Mouse (Mus musculus) cerebellum, postnatal 36 days (tissue): ENCODE results near the gene Tmtc4.

ENCODE experiments used
- DNase-seq, 2 experiments: peaks; one replicate each; pipeline ENCODE4 v3.0.0; 2021 to 2022; ENCODE audit warnings: mixed read lengths in 2 of 2

The Tmtc4 gene

GRCm38 (mm10) chr14:122973091-122973490 is 10.7 kb downstream of the Tmtc4 start:
- no peak for DNase-seq

- DNase-seq: no peak
Observed at GRCm38 (mm10) chr14:122968049-122968448, 15.8 kb downstream of the Tmtc4 start.

- peak; percentile 97 for DNase-seq
Observed at GRCm38 (mm10) chr14:122957941-122958340, 25.9 kb downstream of the Tmtc4 start.

GRCm38 (mm10) chr14:122953331-122953730 is 30.5 kb downstream of the Tmtc4 start:
- peak; percentile 63 to 67 for DNase-seq

- no peak for DNase-seq
Observed at GRCm38 (mm10) chr14:122952556-122952955, 31.3 kb downstream of the Tmtc4 start.

- no peak for DNase-seq
Observed at GRCm38 (mm10) chr14:122951676-122952445, 32.0 kb downstream of the Tmtc4 start.

GRCm38 (mm10) chr14:122950915-122951314 is 32.9 kb downstream of the Tmtc4 start:
- DNase-seq: no peak

GRCm38 (mm10) chr14:122943475-122943853 is 40.4 kb downstream of the Tmtc4 start:
- DNase-seq: no peak

GRCm38 (mm10) chr14:122942757-122943474 is 40.9 kb downstream of the Tmtc4 start:
- DNase-seq: no peak

GRCm38 (mm10) chr14:122936460-122936859 is 47.4 kb downstream of the Tmtc4 start:
- DNase-seq: peak; percentile 37 to 40

GRCm38 (mm10) chr14:122920011-122920410 is 63.8 kb downstream of the Tmtc4 start:
- DNase-seq: no peak

- no peak for DNase-seq
Observed at GRCm38 (mm10) chr14:122917676-122918075, 66.2 kb downstream of the Tmtc4 start.

GRCm38 (mm10) chr14:122913657-122914056 is 70.2 kb downstream of the Tmtc4 start, which contains the start of gene Ggact:
Ggact (minus strand) TSS chr14:122913757.
- DNase-seq: no peak

GRCm38 (mm10) chr14:122912812-122913498 is 70.9 kb downstream of the Tmtc4 start:
- DNase-seq: peak; percentile 80 to 81

- no peak for DNase-seq
Observed at GRCm38 (mm10) chr14:122912137-122912536, 71.7 kb downstream of the Tmtc4 start.

GRCm38 (mm10) chr14:122911265-122911664 is 72.6 kb downstream of the Tmtc4 start:
- DNase-seq: no peak

- DNase-seq: no peak
Observed at GRCm38 (mm10) chr14:122909368-122910091, 74.3 kb downstream of the Tmtc4 start.

GRCm38 (mm10) chr14:122908075-122908474 is 75.8 kb downstream of the Tmtc4 start:
- DNase-seq: no peak

- DNase-seq: no peak
Observed at GRCm38 (mm10) chr14:122905007-122905406, 78.8 kb downstream of the Tmtc4 start.

- DNase-seq: no peak
Observed at GRCm38 (mm10) chr14:122903923-122904351, 79.9 kb downstream of the Tmtc4 start.

GRCm38 (mm10) chr14:122902884-122903283 is 81.0 kb downstream of the Tmtc4 start:
- peak; percentile 93 to 96 for DNase-seq

- peak; percentile 67 to 72 for DNase-seq
Observed at GRCm38 (mm10) chr14:122902136-122902535, 81.7 kb downstream of the Tmtc4 start.

- DNase-seq: peak in 1 of 2 experiments; percentile 21
Observed at GRCm38 (mm10) chr14:122901715-122902114, 82.1 kb downstream of the Tmtc4 start.
